In genomic region chr4:101508431-101508830, GRCm38 (mm10) we compare ENCODE assay signal across 9 mouse cellular contexts. TPM values are rescaled to one million over a fixed set of nuclear protein-coding genes. Genes with fewer than 3 reads are reported as not detected.
DNase-seq lines count a peak whose midpoint lies in the region; ATAC-seq and TF ChIP-seq lines count a peak whose summit lies in the region.
"Had no signal": no experiment of that assay in that cellular context is flagged by ENCODE, and none has a peak within 500 bp of the region (broad histone marks: within the 10 kb centered on the region; RNA-seq: fewer than 3 reads in every experiment).

No protein-coding gene starts in this region.

- no peak for TF ChIP-seq CTCF in intestine, postnatal 0 days (IDR thresholded peaks at IDR 0.05; ENCODE audit: low read depth)
- no peak for TF ChIP-seq CTCF in small intestine, adult 2 months (IDR thresholded peaks at IDR 0.05; ENCODE audit: extremely low read depth, insufficient read length, insufficient replicate concordance, low read depth, low read length)

- H3K36me3 ChIP-seq in megakaryocyte, embryonic 14.5 days (replicated peaks; ENCODE audit: low read length), result no peaks in the 10 kb centered on the region
- H3K36me3 ChIP-seq in intestine, postnatal 0 days (ENCODE audit: control insufficient read depth, insufficient read depth), result no peaks in the 10 kb centered on the region
- H3K36me3 ChIP-seq in small intestine, adult 2 months (ENCODE audit: control insufficient read depth, insufficient read depth, low read length), result no peaks in the 10 kb centered on the region

- H3K9ac ChIP-seq in intestine, postnatal 0 days (ENCODE audit: low read depth, low read length), result no peak overlapping the region

- H3K9me3 ChIP-seq in megakaryocyte, embryonic 14.5 days, result peaks cover 12% of the 10 kb centered on the region; the same call in 1 of the 2 replicates
- no peaks in the 10 kb centered on the region for H3K9me3 ChIP-seq in intestine, postnatal 0 days (ENCODE audit: control insufficient read depth)

- peaks cover 21% of the 10 kb centered on the region for H3K4me1 ChIP-seq in megakaryocyte, embryonic 14.5 days
- H3K4me1 ChIP-seq in intestine, postnatal 0 days (replicated peaks; ENCODE audit: control insufficient read depth, insufficient read depth, low read length), result peaks cover 2% of the 10 kb centered on the region; the same call in 1 of the 2 replicates
- H3K4me1 ChIP-seq in small intestine, adult 2 months (ENCODE audit: control insufficient read depth, insufficient read depth, insufficient read length, low read length), result 0 out of 2 replicates have a peak, but pooled peaks cover 2% of the 10 kb centered on the region

- WGBS in intestine, postnatal 0 days, result 4% methylated on average over 10 of the region's 10 CpGs
- WGBS in small intestine, adult 2 months, result 4% methylated on average over 10 of the region's 10 CpGs

- peaks cover 5% of the 10 kb centered on the region for H3K27me3 ChIP-seq in megakaryocyte, embryonic 14.5 days (replicated peaks)
- H3K27me3 ChIP-seq in intestine, postnatal 0 days (replicated peaks; ENCODE audit: control insufficient read depth, insufficient read depth, low read length), result peaks cover 15% of the 10 kb centered on the region; the same call in 1 of the 2 replicates
- peaks cover 17% of the 10 kb centered on the region for H3K27me3 ChIP-seq in small intestine, adult 2 months (ENCODE audit: control insufficient read depth, insufficient read depth, low read length)

- no peak overlapping the region for H3K27ac ChIP-seq in intestine, postnatal 0 days (ENCODE audit: low read depth, low read length)
- H3K27ac ChIP-seq in small intestine, adult 2 months (ENCODE audit: insufficient read depth, low read depth, low read length), result no peak overlapping the region

- no peak for ATAC-seq in megakaryocyte, adult 5-6 weeks (ENCODE audit: poor library complexity, severe bottlenecking)
- ATAC-seq in intestine, postnatal 0 days, result no peak

- H3K4me2 ChIP-seq in intestine, postnatal 0 days (replicated peaks; ENCODE audit: low read depth), result peak overlapping the region; percentile 65

- peak; percentile 52 to 62 for DNase-seq in cerebellum, postnatal 14 days
- no peak for DNase-seq in cerebellum, adult 11 months
- no peak for DNase-seq in urinary bladder, adult 18-20 months (ENCODE audit: low spot score in 2 of 2)
- DNase-seq in testis, postnatal 14 days (ENCODE audit: low spot score), result no peak

- peak overlapping the region; percentile 90 for H3K4me3 ChIP-seq in megakaryocyte, embryonic 14.5 days (replicated peaks)
- H3K4me3 ChIP-seq in intestine, postnatal 0 days (ENCODE audit: low read depth, low read length), result peak overlapping the region; percentile 34
- H3K4me3 ChIP-seq in small intestine, adult 2 months (ENCODE audit: low read depth, low read length), result peak overlapping the region; percentile 32

- TF ChIP-seq POLR2A in small intestine, adult 2 months (IDR thresholded peaks at IDR 0.05; ENCODE audit: low read depth, low read length), result no peak

RNA-seq across cellular contexts. Expression of gene Dnajc6, which starts 12.0 kb away (rescaled TPM):
- polyA plus RNA-seq in megakaryocyte, embryonic 14.5 days (2012; ENCODE audit: insufficient read depth, low replicate concordance), result 0.02 TPM in 1 of 2 replicates, not detected in the other
- total RNA-seq in megakaryocyte, adult 5-6 weeks (2015), result 0.16 and 0.76 TPM in 2 replicates
- 0.66 and 1.6 TPM in 2 replicates for total RNA-seq in megakaryocyte, adult 5-6 weeks (2017)
- 0.98 and 1.2 TPM in 2 replicates for polyA plus RNA-seq in intestine, postnatal 0 days (2015; fragmentation: Nextera tagmentation; extraction: Ambion mirVana)
- polyA plus RNA-seq in small intestine, adult 2 months (2012; rRNA removed), result 0.44 and 0.58 TPM in 2 replicates
- polyA plus RNA-seq: C2C12 had no signal

Comparison
In these comparisons a context has a peak if more than half of its experiments do, and no peak if none do; other contexts are left out.
1. DNase-seq: peak in cerebellum, postnatal 14 days (2 of 2); none in cerebellum, adult 11 months (single experiment), urinary bladder, adult 18-20 months (0 of 2) and testis, postnatal 14 days (single experiment).
2. H3K4me3 ChIP-seq: peak in every context shown above with its lines; median percentile 90 in megakaryocyte, embryonic 14.5 days; 34 in intestine, postnatal 0 days; 32 in small intestine, adult 2 months.